Mouse (Mus musculus) ES-E14 (cell line): ENCODE data around the gene Dctn2.

Experiments used
- CHD2 ChIP-seq: IDR thresholded peaks from 2 replicates; pipeline ENCODE4 v1.6.1; 2014; ENCODE audit warnings: mild to moderate bottlenecking, low read depth, low read length, inconsistent platforms
- HCFC1 ChIP-seq: IDR thresholded peaks from 2 replicates; pipeline ENCODE4 v1.6.1; 2012; ENCODE audit warnings: low read length, inconsistent platforms, borderline replicate concordance; ENCODE audit not compliant: insufficient read depth
- MAFK ChIP-seq: IDR thresholded peaks from 2 replicates; pipeline ENCODE4 v1.6.1; 2014; ENCODE audit warnings: mild to moderate bottlenecking, low read depth, low read length, inconsistent platforms; ENCODE audit not compliant: insufficient read depth
- ZC3H11A ChIP-seq: IDR thresholded peaks from 2 replicates; pipeline ENCODE4 v1.6.1; 2012; ENCODE audit warnings: low read depth, mild to moderate bottlenecking, inconsistent platforms, low read length, borderline replicate concordance
- ZNF384 ChIP-seq: IDR thresholded peaks from 2 replicates; pipeline ENCODE4 v1.6.1; 2012; ENCODE audit warnings: low read depth, low read length, inconsistent platforms

- TF ChIP-seq ZC3H11A (no peak), HCFC1 (no peak), ZNF384 (no peak), CHD2 (no peak), MAFK (no peak)
Measured at GRCm38 (mm10) chr10:127268401-127268800, 2.2 kb downstream of the Dctn2 start.
